Mouse (Mus musculus): ENCODE measurements at regions not wholly inside any gene's neighbourhood (a gene's known extent, or its start where the extent isn't known, plus 50 kb on each side); places are given as distances from the start of the nearest gene placed in this dataset.

- no peak for DNase-seq
Measured at GRCm38 (mm10) chr2:27812946-27813345, 73.3 kb upstream of the Col5a1 start.

- DNase-seq, result peak; percentile 75 to 90
Measured at GRCm38 (mm10) chr2:27813370-27813769, 72.9 kb upstream of the Col5a1 start.

- peak; percentile 51 to 66 for DNase-seq
Measured at GRCm38 (mm10) chr2:27818656-27819055, 67.6 kb upstream of the Col5a1 start.

- no peak for DNase-seq
Measured at GRCm38 (mm10) chr2:27826826-27827225, 59.4 kb upstream of the Col5a1 start.

- no peak for DNase-seq
Measured at GRCm38 (mm10) chr2:27827582-27827981, 58.6 kb upstream of the Col5a1 start.

GRCm38 (mm10) chr2:27828237-27828636 lies 58.0 kb upstream of the Col5a1 start:
- DNase-seq, result no peak

GRCm38 (mm10) chr2:27829551-27829950 lies 56.7 kb upstream of the Col5a1 start:
- no peak for DNase-seq

- no peak for DNase-seq
Measured at GRCm38 (mm10) chr2:27834971-27835370, 51.3 kb upstream of the Col5a1 start.

- DNase-seq, result peak; percentile 72 to 85
Measured at GRCm38 (mm10) chr2:27835758-27836460, 50.3 kb upstream of the Col5a1 start.
